Mouse (Mus musculus) brain, embryonic 14.5 days (tissue): Measurements from ENCODE around the gene Rpl32. TPM values are rescaled to one million over a fixed set of nuclear protein-coding genes. Genes with fewer than 3 reads are reported as not detected.

Source experiments
- DNase-seq: peaks from one replicate; pipeline ENCODE4 v3.0.0-alpha.2; 2011; ENCODE audit warnings: low read depth
- CTCF ChIP-seq: fragments of 200-500 bp; IDR thresholded peaks from 2 replicates; pipeline ENCODE4 v1.5.1; 2012; ENCODE audit warnings: inconsistent platforms, mild to moderate bottlenecking, moderate library complexity, borderline replicate concordance; ENCODE audit not compliant: insufficient read depth, insufficient read length; ENCODE audit errors: extremely low read depth
- POLR2A ChIP-seq: fragments of 200-500 bp; IDR thresholded peaks from 2 replicates; pipeline ENCODE4 v1.6.1; 2012; ENCODE audit warnings: mild to moderate bottlenecking, inconsistent platforms, borderline replicate concordance; ENCODE audit not compliant: poor library complexity, insufficient read depth, insufficient read length, severe bottlenecking; ENCODE audit errors: extremely low read depth
- polyA plus RNA-seq: library from polyadenylated mRNA; depleted of rRNA; stranded (reverse); fragments of >200 nt; gene quantifications from 2 replicates; pipeline ENCODE4 v1.2.3, GENCODE M21; 2012; rRNA removed

Gene Rpl32
- polyA plus RNA-seq: 1,840 and 1,952 TPM in 2 replicates

- TF ChIP-seq POLR2A: peak; percentile 74; the same call in 1 of the 2 replicates
- TF ChIP-seq CTCF: peak; percentile 47; the same call in 1 of the 2 replicates
Measured at GRCm38 (mm10) chr6:115808488-115809231, at the start of gene Rpl32. Gene Rpl32 (minus strand): TSS chr6:115808747.

DNA sequence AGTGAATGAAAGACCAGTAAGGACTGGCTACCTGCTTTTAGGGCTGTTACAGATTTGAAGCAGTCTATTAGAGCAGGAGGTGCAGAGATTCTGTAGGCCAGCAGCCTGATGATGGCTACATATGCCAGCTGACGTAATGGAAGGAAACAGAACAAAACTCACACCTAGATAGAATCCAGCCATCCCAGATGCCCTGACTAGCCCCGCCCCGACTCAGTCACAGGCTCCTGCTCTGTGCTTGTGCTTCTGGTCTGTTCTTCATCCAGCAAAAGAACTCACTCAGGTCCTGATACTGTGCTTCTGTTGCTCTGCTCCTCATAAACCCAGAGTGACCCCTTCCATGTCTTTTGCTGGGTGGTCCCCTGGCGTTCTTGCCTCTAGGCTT lies 47.8 kb upstream of the Rpl32 start:
- DNase-seq: no peak
- TF ChIP-seq POLR2A (no peak), CTCF (no peak)

More at GRCm38 (mm10) chr6:115808488-115809231, at the start of gene Rpl32:
- peak; percentile 97 for DNase-seq

GRCm38 (mm10) chr6:115855733-115856360 lies 47.3 kb upstream of the Rpl32 start:
- DNase-seq: peak; percentile 31
- TF ChIP-seq POLR2A: no peak

GRCm38 (mm10) chr6:115854432-115854831 lies 45.9 kb upstream of the Rpl32 start:
- DNase-seq: no peak
- TF ChIP-seq CTCF: peak; percentile 15; the same call in 1 of the 2 replicates
- TF ChIP-seq POLR2A: no peak

DNA sequence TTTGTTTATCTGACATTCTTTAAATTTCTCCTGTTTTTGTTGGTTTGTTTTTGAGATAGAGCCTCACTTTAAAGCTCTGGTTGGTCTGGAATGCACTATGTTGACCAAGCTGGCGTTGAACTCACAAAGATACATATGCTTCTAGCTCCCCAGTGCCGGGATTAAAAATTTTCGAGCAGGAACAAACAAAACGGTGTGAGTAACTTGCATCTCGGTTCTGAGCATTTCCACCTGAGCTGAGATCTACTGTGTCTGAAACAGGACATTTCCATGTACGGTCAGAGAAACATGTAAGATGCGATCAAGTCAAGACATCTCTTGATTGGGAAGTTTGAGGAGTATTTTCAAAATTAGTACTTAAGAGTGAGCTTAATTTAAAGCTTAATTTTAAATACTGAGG lies 45.4 kb upstream of the Rpl32 start:
- TF ChIP-seq POLR2A (no peak), CTCF (no peak)

GRCm38 (mm10) chr6:115853091-115853813 lies 44.7 kb upstream of the Rpl32 start, which contains the start of the genes Mbd4 and Ift122:
Gene Mbd4 (minus strand): TSS chr6:115853371.
Gene Ift122 (plus strand): TSS chr6:115853470.
- peak; percentile 100 for DNase-seq
- TF ChIP-seq CTCF: 0 out of 2 replicates have a peak, but pooled peaks have one; percentile 25
- TF ChIP-seq POLR2A: no peak

More for the DNA sequence above, 45.4 kb upstream of the Rpl32 start:
- DNase-seq: no peak

DNA sequence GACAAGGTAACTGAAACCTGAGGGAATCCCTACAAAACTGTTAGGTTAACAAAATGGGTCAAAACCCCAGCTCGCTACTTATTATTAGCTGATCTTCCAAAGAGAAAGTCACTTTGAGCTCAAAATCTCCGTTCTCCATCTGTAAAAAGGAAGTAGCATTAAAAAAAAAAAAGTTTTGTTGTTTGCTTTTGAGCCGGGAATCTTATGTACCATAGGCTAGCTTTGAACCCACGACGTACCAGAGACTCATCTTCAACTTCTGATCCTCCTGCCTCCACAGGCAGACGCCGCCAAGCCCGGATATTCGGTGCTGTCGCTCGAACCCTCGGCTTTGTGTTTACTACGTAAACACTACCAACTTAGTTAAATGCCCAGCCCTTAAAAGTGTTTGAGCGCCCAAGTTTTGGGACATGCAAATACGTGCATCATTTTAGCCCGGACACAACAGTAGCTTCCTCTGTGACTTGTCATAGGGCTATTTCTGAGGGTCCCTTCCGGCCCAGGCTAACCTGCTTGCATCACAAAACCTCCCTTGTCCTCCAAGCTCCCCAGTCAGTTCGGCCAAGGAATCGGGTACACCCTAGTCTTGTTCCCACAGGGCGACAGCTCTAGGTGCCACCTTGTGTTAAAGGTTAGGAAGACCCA lies 44.0 kb upstream of the Rpl32 start:
- no peak for TF ChIP-seq POLR2A
- TF ChIP-seq CTCF: no peak
- no peak for DNase-seq

DNA sequence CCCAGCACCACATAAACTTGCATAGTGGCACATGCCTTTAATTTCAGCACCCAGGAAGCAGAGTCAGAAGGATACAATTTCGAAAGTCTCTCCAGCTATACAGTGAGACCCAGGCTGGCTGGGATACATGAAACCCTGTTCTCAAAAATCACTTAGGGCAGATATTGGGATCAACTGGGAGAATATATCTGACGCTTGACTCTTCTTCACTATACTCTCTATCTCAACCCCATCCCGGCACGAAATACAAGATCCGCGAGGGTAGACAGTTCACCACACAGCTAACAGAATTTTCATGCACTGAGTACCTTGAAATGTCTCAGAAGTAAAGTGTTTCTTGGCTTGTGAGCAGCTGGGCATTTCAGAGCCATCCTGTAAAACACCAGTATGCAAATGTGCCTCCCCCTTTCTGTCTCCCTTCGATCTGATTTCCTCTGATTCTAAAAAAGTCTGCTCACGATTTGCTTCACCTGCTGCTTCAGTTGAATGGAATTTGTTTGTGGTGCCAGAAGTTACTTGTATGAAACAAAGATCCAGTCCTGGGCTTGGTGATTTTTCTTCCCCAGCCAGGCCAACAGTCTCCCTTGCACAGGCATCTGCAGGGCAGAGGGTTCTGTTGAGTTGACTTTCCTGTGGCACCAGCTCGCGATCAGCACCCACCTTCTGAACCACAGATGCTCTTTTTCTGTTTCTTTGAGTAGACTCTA lies 40.2 kb upstream of the Rpl32 start:
- DNase-seq: no peak
- no peak for TF ChIP-seq CTCF
- TF ChIP-seq POLR2A: no peak

- peak; percentile 56; the same call in 1 of the 2 replicates for TF ChIP-seq CTCF
- TF ChIP-seq POLR2A: no peak
- DNase-seq: peak; percentile 62
Measured at GRCm38 (mm10) chr6:115846640-115847411, 38.3 kb upstream of the Rpl32 start.

- no peak for DNase-seq
- TF ChIP-seq CTCF (no peak), POLR2A (no peak)
Measured at GRCm38 (mm10) chr6:115845006-115845405, 36.5 kb upstream of the Rpl32 start.

GRCm38 (mm10) chr6:115838745-115839144 lies 30.2 kb upstream of the Rpl32 start:
- peak; percentile 8 for DNase-seq
- TF ChIP-seq CTCF (no peak), POLR2A (no peak)
